Mouse (Mus musculus) testis, adult 2 months (tissue): Measurements from ENCODE around the gene Gfod1.

ENCODE experiments used
- CTCF ChIP-seq: fragments of 200-500 bp; IDR thresholded peaks from 2 replicates; pipeline ENCODE4 v1.5.1; 2012; ENCODE audit warnings: low read depth, mild to moderate bottlenecking, inconsistent platforms, low read length, moderate library complexity; ENCODE audit not compliant: control insufficient read depth, insufficient read depth, insufficient replicate concordance
- POLR2A ChIP-seq: fragments of 200-500 bp; IDR thresholded peaks from 2 replicates; pipeline ENCODE4 v1.6.1; 2012; ENCODE audit warnings: low read depth, mild to moderate bottlenecking, inconsistent platforms, low read length, moderate library complexity; ENCODE audit not compliant: control insufficient read depth

- TF ChIP-seq POLR2A (no peak), CTCF (no peak)
Measured at GRCm38 (mm10) chr13:43235586-43235910, 68.4 kb downstream of the Gfod1 start.
